Mouse (Mus musculus): ENCODE data around the gene Tubg2. TPM values are rescaled to one million over a fixed set of nuclear protein-coding genes. Genes with fewer than 3 reads are reported as not detected.

Tubg2 gene
- 1 to 10 TPM; 3.2 to 7.1 TPM for total RNA-seq (2023)

DNA sequence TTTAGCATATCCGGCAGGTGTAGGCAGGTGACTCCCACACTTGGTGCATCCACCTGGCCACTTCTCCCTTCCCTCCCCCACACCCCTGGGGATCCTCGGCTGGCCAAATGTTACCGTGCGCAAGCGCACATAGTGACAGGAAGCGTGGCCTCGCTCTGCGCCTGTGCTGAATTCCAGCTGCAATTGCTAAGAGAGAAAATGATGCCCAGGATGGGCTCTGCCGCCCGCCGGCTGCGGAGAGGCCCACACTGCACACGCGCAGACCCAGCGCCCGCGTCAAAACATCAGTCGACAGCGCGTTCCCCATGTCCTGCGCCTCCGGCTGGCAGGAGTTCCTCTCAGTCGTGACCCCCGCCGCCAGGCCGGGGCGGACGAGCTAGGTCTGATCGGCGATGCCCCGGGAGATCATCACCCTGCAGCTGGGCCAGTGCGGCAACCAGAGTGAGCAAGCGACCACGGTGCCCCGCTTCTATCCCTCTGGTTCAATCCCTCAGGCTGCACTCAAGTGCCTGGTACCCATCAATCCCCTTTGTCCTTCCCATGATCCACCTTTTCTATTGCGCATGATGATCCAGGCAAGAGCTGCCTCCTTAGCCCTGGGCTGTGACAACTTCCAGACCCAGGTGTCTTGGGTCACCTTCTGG lies at the start of gene Tubg2:
Tubg2 (plus strand) TSS at position 180 of the 644 bp plus-strand sequence.

DNA sequence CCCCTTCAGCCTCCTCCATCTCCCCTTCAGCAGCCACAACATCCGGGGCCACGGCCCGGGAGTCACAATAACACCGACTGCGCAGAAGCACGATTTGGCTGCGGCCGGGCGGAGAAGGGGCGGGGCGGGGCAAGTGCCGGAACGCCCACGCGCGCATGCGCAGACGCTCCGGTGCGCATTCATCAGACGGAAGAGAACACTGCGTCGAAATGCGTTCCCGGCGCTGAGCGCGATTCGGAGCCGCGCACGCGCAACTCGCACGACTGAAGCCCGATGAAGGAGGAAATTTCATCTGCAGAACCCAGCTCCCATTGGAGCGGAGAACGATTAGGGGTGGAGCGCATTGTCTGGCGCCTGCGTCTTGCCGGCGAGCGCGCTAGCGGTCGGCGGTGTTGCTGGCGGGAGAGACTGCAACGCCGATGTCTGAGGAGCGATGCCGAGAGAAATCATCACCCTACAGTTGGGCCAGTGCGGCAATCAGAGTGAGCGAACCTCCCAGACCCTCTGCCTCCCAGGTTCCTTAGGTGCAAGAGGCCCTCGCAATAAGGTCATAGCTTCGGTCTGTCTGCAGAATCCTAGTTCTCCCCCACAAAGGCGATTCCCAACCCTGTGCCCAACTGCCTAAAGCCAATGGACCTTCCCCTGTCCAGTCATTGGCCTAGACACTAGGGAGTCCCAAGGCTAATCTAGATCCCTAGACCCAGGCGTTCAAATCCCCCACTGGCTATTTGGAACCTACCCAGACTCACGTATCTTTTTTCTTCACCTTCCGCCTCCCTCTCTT lies 35.8 kb upstream of the Tubg2 start, which contains the start of the genes Retreg3 and Tubg1:
Retreg3 (minus strand) TSS at position 133 of the 784 bp plus-strand sequence.
Tubg1 (plus strand) TSS at position 178 of the 784 bp plus-strand sequence.

DNA sequence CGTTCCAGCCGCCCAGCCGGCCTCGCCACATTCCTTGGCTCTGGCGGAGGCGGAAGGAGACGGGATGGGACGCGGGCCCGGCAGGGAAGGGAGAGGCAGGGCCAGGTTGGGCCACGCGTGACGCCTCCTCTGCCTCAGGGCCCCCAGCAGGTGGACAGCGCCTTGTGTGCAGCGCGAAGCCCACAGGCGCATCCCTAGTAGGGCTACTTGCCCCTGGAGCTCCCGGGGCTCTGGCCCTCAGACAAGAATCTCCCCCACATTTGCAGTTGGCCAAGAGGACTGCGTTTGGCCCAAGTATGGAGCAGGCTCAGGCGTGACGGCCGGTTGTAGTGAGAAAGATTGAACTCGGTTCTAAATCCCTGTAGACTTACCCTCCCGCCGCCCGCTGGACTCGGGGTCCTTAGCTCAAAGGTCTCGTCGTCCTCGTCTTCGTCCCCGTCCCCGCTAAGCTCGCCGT lies 14.7 kb downstream of the Tubg2 start, which contains the start of gene Cntnap1:
Cntnap1 (plus strand) TSS at position 170 of the 457 bp plus-strand sequence.

DNA sequence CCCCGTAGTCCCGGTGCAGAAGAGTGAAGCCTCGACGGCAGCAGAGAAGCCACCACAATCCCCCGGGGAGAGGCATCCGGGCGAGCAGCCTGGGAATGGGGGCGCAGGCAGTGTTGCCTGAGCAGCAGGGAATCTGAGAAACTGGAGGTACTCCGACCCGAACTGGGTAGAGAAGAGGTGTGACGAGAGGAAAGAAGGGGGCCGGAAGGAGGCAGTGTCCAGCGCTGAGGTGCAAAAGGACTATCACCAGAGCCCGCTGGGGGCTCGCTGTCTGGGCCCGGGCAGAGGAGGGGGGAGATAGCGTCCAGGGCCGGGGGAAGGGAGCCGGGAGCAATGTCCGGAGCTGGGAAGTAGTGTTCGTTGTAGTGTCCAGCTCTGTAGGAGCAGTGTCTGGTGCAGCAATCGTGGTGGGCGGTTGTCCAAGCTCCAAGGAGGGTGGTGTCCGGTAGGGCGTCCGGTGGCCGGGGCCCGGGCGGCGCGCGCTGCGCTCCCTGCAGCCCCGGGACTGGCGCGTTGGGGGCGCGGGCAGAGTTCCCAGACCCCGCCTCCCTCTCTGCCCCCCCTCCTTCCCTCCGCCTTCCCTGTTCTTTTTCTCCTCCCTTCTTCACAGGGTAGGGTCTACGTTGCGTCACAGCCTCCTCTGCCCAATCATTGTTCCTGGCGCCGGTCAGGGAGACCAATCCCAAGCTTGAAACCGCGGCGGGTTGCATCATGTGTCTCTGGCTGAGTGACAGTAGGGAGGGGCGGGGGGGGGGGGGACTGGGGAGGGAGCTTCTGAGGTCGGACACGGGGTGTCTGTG lies 15.3 kb downstream of the Tubg2 start, which contains the start of gene Plekhh3:
Plekhh3 (minus strand) TSS at position 541 of the 800 bp plus-strand sequence.

GRCm38 (mm10) chr11:101174851-101175628 lies 19.3 kb downstream of the Tubg2 start, which contains the start of gene Ccr10:
Gene Ccr10, minus strand, starts transcription at chr11:101175443.

Other genes starting within 250 kb of the Tubg2 start
- 100 to 1,000 TPM; 218 to 234 TPM for gene Stat3, start 216.4 kb upstream of the Tubg2 start, total RNA-seq (2023)
- gene Cavin1, start 185.0 kb upstream of the Tubg2 start, total RNA-seq (2023), result not detected
- 100 to 1,000 TPM in 1 of 2 experiments, 10 to 100 TPM in 1; 76.8 to 108 TPM for gene Atp6v0a1, start 146.5 kb upstream of the Tubg2 start, total RNA-seq (2023)
- gene Naglu, start 85.9 kb upstream of the Tubg2 start, total RNA-seq (2023), result 10 to 100 TPM; 18.5 to 24.4 TPM
- 1 to 10 TPM; 2.2 to 2.9 TPM for gene Hsd17b1, start 77.5 kb upstream of the Tubg2 start, total RNA-seq (2023)
- gene Coasy, start 73.3 kb upstream of the Tubg2 start, total RNA-seq (2023), result 10 to 100 TPM; 18.3 to 21.7 TPM
- 10 to 100 TPM; 36.8 to 37.6 TPM for gene Mlx, start 68.6 kb upstream of the Tubg2 start, total RNA-seq (2023)
- gene Psmc3ip, start 60.5 kb upstream of the Tubg2 start, total RNA-seq (2023), result 1 to 10 TPM; 2.9 to 3.5 TPM
- 10 to 100 TPM; 85.9 to 89.2 TPM for gene Retreg3, start 36.0 kb upstream of the Tubg2 start, total RNA-seq (2023)
- gene Tubg1, start 36.0 kb upstream of the Tubg2 start, total RNA-seq (2023), result 10 to 100 TPM; 14.2 to 17.4 TPM
- gene Cntnap1, start 14.6 kb downstream of the Tubg2 start, total RNA-seq (2023), result under 1 TPM; 0.21 to 0.32 TPM
- 1 to 10 TPM in 1 of 2 experiments, under 1 TPM in 1; 0.95 to 1.4 TPM for gene Plekhh3, start 15.4 kb downstream of the Tubg2 start, total RNA-seq (2023)
- gene Ccr10, start 19.5 kb downstream of the Tubg2 start, total RNA-seq (2023), result not detected
- 10 to 100 TPM; 89.5 to 93.8 TPM for gene Ezh1, start 70.6 kb downstream of the Tubg2 start, total RNA-seq (2023)
- not detected for gene Ramp2, start 90.1 kb downstream of the Tubg2 start, total RNA-seq (2023)
- gene Vps25, start 97.8 kb downstream of the Tubg2 start, total RNA-seq (2023), result 10 to 100 TPM; 69.8 to 82.7 TPM
- gene Wnk4, start 104.7 kb downstream of the Tubg2 start, total RNA-seq (2023), result under 1 TPM; 0.20 to 0.77 TPM
- under 1 TPM in 1 of 2 experiments, not detected in 1; 0.29 TPM for gene Cntd1, start 123.1 kb downstream of the Tubg2 start, total RNA-seq (2023)
- 10 to 100 TPM; 30.6 to 33.6 TPM for gene Coa3, start 123.2 kb downstream of the Tubg2 start, total RNA-seq (2023)
- gene Becn1, start 146.4 kb downstream of the Tubg2 start, total RNA-seq (2023), result 100 to 1,000 TPM; 185 to 187 TPM
- 100 to 1,000 TPM; 143 to 148 TPM for gene Psme3, start 160.3 kb downstream of the Tubg2 start, total RNA-seq (2023)
- gene Aoc2, start 169.2 kb downstream of the Tubg2 start, total RNA-seq (2023), result 10 to 100 TPM; 13.2 to 14.9 TPM
- under 1 TPM in 1 of 2 experiments, not detected in 1; 0.50 TPM for gene Aoc3, start 174.7 kb downstream of the Tubg2 start, total RNA-seq (2023)
- gene G6pc, start 211.7 kb downstream of the Tubg2 start, total RNA-seq (2023), result not detected